Mouse (Mus musculus): ENCODE data around the gene Klc1.
A peak's percentile ranks its signal among the peaks of the same experiment; 100 is the strongest.

DNA sequence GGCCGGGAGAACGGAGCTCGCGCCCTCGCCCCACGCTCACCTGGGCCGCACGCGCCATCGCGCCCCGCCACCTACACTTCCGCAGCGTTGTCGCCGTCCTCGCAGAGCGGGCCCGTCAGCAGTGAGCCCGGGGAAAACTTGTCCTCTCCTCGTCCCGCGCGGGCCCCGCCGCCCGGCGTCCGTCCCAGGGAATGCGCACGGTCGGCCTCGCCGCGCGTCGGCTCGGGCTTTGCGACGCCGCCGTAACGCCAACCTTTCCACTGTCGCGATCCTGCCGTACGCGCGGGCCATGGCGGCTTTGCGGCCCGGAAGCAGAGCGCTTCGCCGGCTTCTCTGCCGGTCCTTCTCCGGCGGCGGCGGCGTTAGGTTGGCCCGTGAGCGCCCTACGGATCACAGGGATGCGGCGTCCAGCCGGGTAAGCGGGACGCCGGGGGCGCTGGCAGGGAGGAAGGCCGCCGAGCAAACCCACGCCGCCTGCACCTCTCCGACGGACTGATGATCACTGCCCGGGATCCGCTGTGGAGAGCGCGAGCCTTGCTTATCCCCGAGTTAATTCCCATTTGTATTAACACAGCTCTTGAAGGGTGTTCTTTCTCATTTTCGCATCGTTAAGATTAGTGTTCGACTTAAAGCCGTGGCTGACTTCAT is 45.5 kb upstream of the Klc1 start, which contains the start of the genes Bag5 and Apopt1:
- TF ChIP-seq CTCF (IDR thresholded peaks at IDR 0.05; ENCODE audit: insufficient read depth, low read depth, low read length) (no peak), POLR2A (IDR thresholded peaks at IDR 0.05; ENCODE audit: insufficient read depth, low read depth, low read length) (peak; percentile 71)
